Mouse (Mus musculus): ENCODE data around the gene Exosc1.

GRCm38 (mm10) chr19:41980819-41981594 lies 47.8 kb upstream of the Exosc1 start, which contains the start of gene Mms19:
- peak; percentile 30; the same call in 1 of the 2 replicates for TF ChIP-seq CTCF (IDR thresholded peaks at IDR 0.05; ENCODE audit: extremely low read depth, insufficient read length, insufficient replicate concordance, low read depth, low read length)
- peak; percentile 92 for TF ChIP-seq POLR2A (IDR thresholded peaks at IDR 0.05; ENCODE audit: low read depth, low read length)
